Mouse (Mus musculus): ENCODE results near the gene Cela2a.
"Not testable (repeated sequence)": the region's sequence is repeated elsewhere in the genome, so short reads cannot be mapped to it uniquely, and the experiment has no call there.

Cela2a gene

GRCm38 (mm10) chr4:141804105-141804504 is 21.9 kb downstream of the Cela2a start:
- in situ Hi-C loops (cut with MboI, MseI), result no loop called here

GRCm38 (mm10) chr4:141797545-141797944 is 28.4 kb downstream of the Cela2a start:
- in situ Hi-C loops (cut with MboI, MseI), result no loop called here

GRCm38 (mm10) chr4:141796954-141797353 is 29.0 kb downstream of the Cela2a start:
- in situ Hi-C loops (cut with MboI, MseI), result no loop called here

GRCm38 (mm10) chr4:141796356-141796755 is 29.6 kb downstream of the Cela2a start:
- in situ Hi-C loops (cut with MboI, MseI), result no loop called here

GRCm38 (mm10) chr4:141794152-141794535 is 31.8 kb downstream of the Cela2a start:
- in situ Hi-C loops (cut with MboI, MseI), result no loop called here

- in situ Hi-C loops (cut with MboI, MseI), result no loop called here
These were observed 32.4 kb downstream of the Cela2a start, which contains the start of gene Casp9 for GRCm38 (mm10) chr4:141793282-141794151. Gene Casp9, plus strand, starts transcription at chr4:141793612.

- in situ Hi-C loops (cut with MboI, MseI), result no loop called here
These were observed 33.2 kb downstream of the Cela2a start for GRCm38 (mm10) chr4:141792554-141793281.

- in situ Hi-C loops (cut with MboI, MseI), result no loop called here
These were observed 34.0 kb downstream of the Cela2a start for GRCm38 (mm10) chr4:141791951-141792350.

GRCm38 (mm10) chr4:141791486-141791885 is 34.5 kb downstream of the Cela2a start:
- in situ Hi-C loops (cut with MboI, MseI), result no loop called here

GRCm38 (mm10) chr4:141790524-141790990 is 35.4 kb downstream of the Cela2a start, which contains the start of gene Dnajc16:
Gene Dnajc16, minus strand, starts transcription at chr4:141790931.
- in situ Hi-C loops (cut with MboI, MseI), result no loop called here

- in situ Hi-C loops (cut with MboI, MseI), result no loop called here
These were observed 36.3 kb downstream of the Cela2a start for GRCm38 (mm10) chr4:141789564-141790218.

GRCm38 (mm10) chr4:141787462-141787861 is 38.5 kb downstream of the Cela2a start:
- in situ Hi-C loops (cut with MboI, MseI), result no loop called here

GRCm38 (mm10) chr4:141787046-141787445 is 38.9 kb downstream of the Cela2a start:
- in situ Hi-C loops (cut with MboI, MseI), result no loop called here

GRCm38 (mm10) chr4:141786141-141786540 is 39.8 kb downstream of the Cela2a start:
- in situ Hi-C loops (cut with MboI, MseI), result no loop called here

- in situ Hi-C loops (cut with MboI, MseI), result loop anchor here (5.0 kb wide), 1 partner anchor 48 kb away; no protein-coding TSS in a partner anchor
These were observed 41.1 kb downstream of the Cela2a start for GRCm38 (mm10) chr4:141784835-141785234.

- in situ Hi-C loops (cut with MboI, MseI), result loop anchor here (5.0 kb wide), 1 partner anchor 44 kb away; no protein-coding TSS in a partner anchor
These were observed 44.6 kb downstream of the Cela2a start for GRCm38 (mm10) chr4:141781201-141781985.

GRCm38 (mm10) chr4:141779828-141780227 is 46.1 kb downstream of the Cela2a start:
- in situ Hi-C loops (cut with MboI, MseI), result loop anchor here (5.0 kb wide), 1 partner anchor 43 kb away; no protein-coding TSS in a partner anchor

- in situ Hi-C loops (cut with MboI, MseI), result not testable (repeated sequence)
These were observed 52.9 kb downstream of the Cela2a start for GRCm38 (mm10) chr4:141773019-141773418.

- in situ Hi-C loops (cut with MboI, MseI), result no loop called here
These were observed 54.1 kb downstream of the Cela2a start for GRCm38 (mm10) chr4:141771823-141772222.

- in situ Hi-C loops (cut with MboI, MseI), result no loop called here
These were observed 56.3 kb downstream of the Cela2a start for GRCm38 (mm10) chr4:141769501-141770160.
